ENCODE assay signal across 22 mouse cellular contexts in genomic region chr10:108140742-108141141, GRCm38 (mm10).
"Had no signal": no experiment of that assay in that cellular context is flagged by ENCODE, and none has a peak within 500 bp of the region (broad histone marks: within the 10 kb centered on the region; RNA-seq: fewer than 3 reads in every experiment).

No protein-coding gene starts in this region.

- ATAC-seq: liver, embryonic 12.5 days; midbrain, embryonic 15.5 days had no signal

- H3K27ac ChIP-seq: kidney, embryonic 15.5 days; limb, embryonic 12.5 days; limb, embryonic 15.5 days; liver, embryonic 12.5 days; liver, embryonic 15.5 days; midbrain, embryonic 12.5 days; midbrain, embryonic 15.5 days; neural tube, embryonic 13.5 days; stomach, postnatal 0 days had no signal

- DNase-seq: kidney, adult 11 months; kidney, adult 8-10 months; kidney, postnatal 10 days; kidney, postnatal 36 days; left cerebral cortex, postnatal 4 days; lung, adult 2 months; lung, postnatal 14 days; lung, postnatal 4 days; retina, postnatal 1 day; thymus, adult 2 months; thymus, postnatal 14 days had no signal

- H3K27me3 ChIP-seq: kidney, embryonic 15.5 days; limb, embryonic 12.5 days; limb, embryonic 15.5 days; liver, embryonic 12.5 days; liver, embryonic 15.5 days; midbrain, embryonic 12.5 days; midbrain, embryonic 15.5 days; neural tube, embryonic 13.5 days had no signal

- H3K4me2 ChIP-seq: kidney, embryonic 15.5 days; limb, embryonic 12.5 days; limb, embryonic 15.5 days; liver, embryonic 12.5 days; liver, embryonic 15.5 days; midbrain, embryonic 12.5 days; midbrain, embryonic 15.5 days; neural tube, embryonic 13.5 days had no signal

- H3K9ac ChIP-seq: kidney, embryonic 15.5 days; limb, embryonic 12.5 days; limb, embryonic 15.5 days; liver, embryonic 12.5 days; liver, embryonic 15.5 days; midbrain, embryonic 12.5 days; midbrain, embryonic 15.5 days; neural tube, embryonic 13.5 days had no signal

- H3K9me3 ChIP-seq: kidney, embryonic 15.5 days; limb, embryonic 12.5 days; limb, embryonic 15.5 days; liver, embryonic 12.5 days; liver, embryonic 15.5 days; midbrain, embryonic 12.5 days; midbrain, embryonic 15.5 days; neural tube, embryonic 13.5 days had no signal

- H3K36me3 ChIP-seq: kidney, embryonic 15.5 days; limb, embryonic 12.5 days; limb, embryonic 15.5 days; liver, embryonic 12.5 days; liver, embryonic 15.5 days; midbrain, embryonic 12.5 days; midbrain, embryonic 15.5 days; neural tube, embryonic 13.5 days had no signal

- H3K4me3 ChIP-seq: kidney, embryonic 15.5 days; limb, embryonic 12.5 days; limb, embryonic 15.5 days; liver, embryonic 12.5 days; liver, embryonic 15.5 days; megakaryocyte, embryonic 14.5 days; midbrain, embryonic 12.5 days; midbrain, embryonic 15.5 days; myocyte; neural tube, embryonic 13.5 days had no signal

- H3K4me1 ChIP-seq: kidney, embryonic 15.5 days; limb, embryonic 12.5 days; limb, embryonic 15.5 days; liver, embryonic 12.5 days; liver, embryonic 15.5 days; midbrain, embryonic 12.5 days; midbrain, embryonic 15.5 days; neural tube, embryonic 13.5 days had no signal
